Mouse (Mus musculus): ENCODE results near the gene Atxn2. TPM values are rescaled to one million over a fixed set of nuclear protein-coding genes. Genes with fewer than 3 reads are reported as not detected.
"Not testable (repeated sequence)": the region's sequence is repeated elsewhere in the genome, so short reads cannot be mapped to it uniquely, and the experiment has no call there.

The Atxn2 gene
- polyA plus RNA-seq, 1 experiment from 2014 or later, result 66.8 TPM

GRCm38 (mm10) chr5:121718462-121718861, 7.3 kb downstream of the Atxn2 start:
- 76% methylated on average over 5 of the region's 5 CpGs for WGBS
- no peaks in the 10 kb centered on the region for H3K27me3 ChIP-seq (ENCODE audit: control insufficient read depth, insufficient read depth, low read length)
- H3K4me2 ChIP-seq, result no peak overlapping the region
- no peak overlapping the region for H3K4me3 ChIP-seq (ENCODE audit: low read depth, low read length)
- H3K36me3 ChIP-seq (ENCODE audit: control insufficient read depth, insufficient read depth, low read length), result no peaks in the 10 kb centered on the region
- H3K27ac ChIP-seq (ENCODE audit: low read depth, low read length), result no peak overlapping the region
- H3K9me3 ChIP-seq (ENCODE audit: control insufficient read depth, low read length), result no peaks in the 10 kb centered on the region
- peaks cover 16% of the 10 kb centered on the region for H3K4me1 ChIP-seq (ENCODE audit: control insufficient read depth, insufficient read depth, low read length)
- ATAC-seq (ENCODE audit: low FRiP score) (no peak), DNase-seq (ENCODE audit: low spot score, missing footprints) (no peak)
- H3K9ac ChIP-seq (ENCODE audit: low read length), result no peak overlapping the region

- Histone ChIP-seq H3K4me1 (ENCODE audit: control insufficient read depth, insufficient read depth, low read length) (no peaks in the 10 kb centered on the region; the same call in 1 of the 2 replicates), H3K36me3 (ENCODE audit: control insufficient read depth, insufficient read depth, low read length) (no peaks in the 10 kb centered on the region), H3K27ac (ENCODE audit: low read depth, low read length) (no peak overlapping the region), H3K27me3 (ENCODE audit: control insufficient read depth, insufficient read depth, low read length) (no peaks in the 10 kb centered on the region), H3K9me3 (ENCODE audit: control insufficient read depth, low read length) (no peaks in the 10 kb centered on the region), H3K4me2 (no peak overlapping the region), H3K9ac (ENCODE audit: low read length) (no peak overlapping the region), H3K4me3 (ENCODE audit: low read depth, low read length) (no peak overlapping the region)
- DNase-seq (ENCODE audit: low spot score, missing footprints) (no peak), ATAC-seq (ENCODE audit: low FRiP score) (no peak)
- 97% methylated on average over 5 of the region's 5 CpGs for WGBS
Observed at GRCm38 (mm10) chr5:121720888-121721585, 9.9 kb downstream of the Atxn2 start.

GRCm38 (mm10) chr5:121721841-121722240, 10.7 kb downstream of the Atxn2 start:
- H3K27me3 ChIP-seq (ENCODE audit: control insufficient read depth, insufficient read depth, low read length), result no peaks in the 10 kb centered on the region
- no peak overlapping the region for H3K9ac ChIP-seq (ENCODE audit: low read length)
- H3K4me3 ChIP-seq (ENCODE audit: low read depth, low read length), result no peak overlapping the region
- no peak overlapping the region for H3K4me2 ChIP-seq
- no peak overlapping the region for H3K27ac ChIP-seq (ENCODE audit: low read depth, low read length)
- DNase-seq (ENCODE audit: low spot score, missing footprints) (no peak), ATAC-seq (ENCODE audit: low FRiP score) (no peak)
- no peaks in the 10 kb centered on the region for H3K36me3 ChIP-seq (ENCODE audit: control insufficient read depth, insufficient read depth, low read length)
- WGBS, result 81% methylated on average over 3 of the region's 3 CpGs
- H3K9me3 ChIP-seq (ENCODE audit: control insufficient read depth, low read length), result no peaks in the 10 kb centered on the region
- no peaks in the 10 kb centered on the region for H3K4me1 ChIP-seq (ENCODE audit: control insufficient read depth, insufficient read depth, low read length)

GRCm38 (mm10) chr5:121724678-121725077, 13.5 kb downstream of the Atxn2 start:
- DNase-seq (ENCODE audit: low spot score, missing footprints) (no peak), ATAC-seq (ENCODE audit: low FRiP score) (no peak)
- Histone ChIP-seq H3K4me2 (no peak overlapping the region), H3K36me3 (ENCODE audit: control insufficient read depth, insufficient read depth, low read length) (no peaks in the 10 kb centered on the region), H3K4me3 (ENCODE audit: low read depth, low read length) (no peak overlapping the region), H3K27ac (ENCODE audit: low read depth, low read length) (no peak overlapping the region), H3K9ac (ENCODE audit: low read length) (no peak overlapping the region), H3K9me3 (ENCODE audit: control insufficient read depth, low read length) (no peaks in the 10 kb centered on the region), H3K27me3 (ENCODE audit: control insufficient read depth, insufficient read depth, low read length) (no peaks in the 10 kb centered on the region), H3K4me1 (ENCODE audit: control insufficient read depth, insufficient read depth, low read length) (no peaks in the 10 kb centered on the region)
- 89% methylated on average over 1 of the region's 1 CpGs for WGBS

GRCm38 (mm10) chr5:121730057-121730456, 18.9 kb downstream of the Atxn2 start:
- H3K27ac ChIP-seq (ENCODE audit: low read depth, low read length), result no peak overlapping the region
- H3K9ac ChIP-seq (ENCODE audit: low read length), result no peak overlapping the region
- WGBS, result 93% methylated on average over 2 of the region's 2 CpGs
- no peaks in the 10 kb centered on the region for H3K9me3 ChIP-seq (ENCODE audit: control insufficient read depth, low read length)
- H3K27me3 ChIP-seq (ENCODE audit: control insufficient read depth, insufficient read depth, low read length), result no peaks in the 10 kb centered on the region
- H3K4me1 ChIP-seq (ENCODE audit: control insufficient read depth, insufficient read depth, low read length), result no peaks in the 10 kb centered on the region
- DNase-seq (ENCODE audit: low spot score, missing footprints), result no peak
- no peak overlapping the region for H3K4me3 ChIP-seq (ENCODE audit: low read depth, low read length)
- no peak overlapping the region for H3K4me2 ChIP-seq
- no peak for ATAC-seq (ENCODE audit: low FRiP score)
- peaks cover 5% of the 10 kb centered on the region for H3K36me3 ChIP-seq (ENCODE audit: control insufficient read depth, insufficient read depth, low read length)

GRCm38 (mm10) chr5:121736641-121737040, 25.5 kb downstream of the Atxn2 start:
- H3K4me1 ChIP-seq (ENCODE audit: control insufficient read depth, insufficient read depth, low read length), result no peaks in the 10 kb centered on the region
- H3K9ac ChIP-seq (ENCODE audit: low read length), result no peak overlapping the region
- H3K27ac ChIP-seq (ENCODE audit: low read depth, low read length), result no peak overlapping the region
- no peak for DNase-seq (ENCODE audit: low spot score, missing footprints)
- H3K36me3 ChIP-seq (ENCODE audit: control insufficient read depth, insufficient read depth, low read length), result peaks cover 5% of the 10 kb centered on the region
- H3K9me3 ChIP-seq (ENCODE audit: control insufficient read depth, low read length), result no peaks in the 10 kb centered on the region
- 93% methylated on average over 3 of the region's 3 CpGs for WGBS
- no peaks in the 10 kb centered on the region for H3K27me3 ChIP-seq (ENCODE audit: control insufficient read depth, insufficient read depth, low read length)
- no peak for ATAC-seq (ENCODE audit: low FRiP score)
- H3K4me2 ChIP-seq, result no peak overlapping the region
- no peak overlapping the region for H3K4me3 ChIP-seq (ENCODE audit: low read depth, low read length)

- not testable (repeated sequence) for H3K4me1 ChIP-seq (ENCODE audit: control insufficient read depth, insufficient read depth, low read length); H3K4me3 ChIP-seq (ENCODE audit: low read depth, low read length); H3K27me3 ChIP-seq (ENCODE audit: control insufficient read depth, insufficient read depth, low read length); ATAC-seq (ENCODE audit: low FRiP score); H3K4me2 ChIP-seq; H3K36me3 ChIP-seq (ENCODE audit: control insufficient read depth, insufficient read depth, low read length); H3K27ac ChIP-seq (ENCODE audit: low read depth, low read length); H3K9me3 ChIP-seq (ENCODE audit: control insufficient read depth, low read length); H3K9ac ChIP-seq (ENCODE audit: low read length); DNase-seq (ENCODE audit: low spot score, missing footprints)
- WGBS, result 79% methylated on average over 1 of the region's 2 CpGs
Observed at GRCm38 (mm10) chr5:121738162-121738561, 27.0 kb downstream of the Atxn2 start.

- DNase-seq (ENCODE audit: low spot score, missing footprints), result no peak
- Histone ChIP-seq H3K4me3 (ENCODE audit: low read depth, low read length) (no peak overlapping the region), H3K27me3 (ENCODE audit: control insufficient read depth, insufficient read depth, low read length) (no peaks in the 10 kb centered on the region), H3K9me3 (ENCODE audit: control insufficient read depth, low read length) (no peaks in the 10 kb centered on the region), H3K9ac (ENCODE audit: low read length) (no peak overlapping the region), H3K4me2 (no peak overlapping the region), H3K27ac (ENCODE audit: low read depth, low read length) (no peak overlapping the region), H3K36me3 (ENCODE audit: control insufficient read depth, insufficient read depth, low read length) (peaks cover 2% of the 10 kb centered on the region; the same call in 1 of the 2 replicates), H3K4me1 (ENCODE audit: control insufficient read depth, insufficient read depth, low read length) (no peaks in the 10 kb centered on the region)
- no peak for ATAC-seq (ENCODE audit: low FRiP score)
- WGBS, result 95% methylated on average over 7 of the region's 7 CpGs
Observed at GRCm38 (mm10) chr5:121738576-121739191, 27.5 kb downstream of the Atxn2 start.

GRCm38 (mm10) chr5:121740516-121740915, 29.4 kb downstream of the Atxn2 start:
- Histone ChIP-seq H3K27me3 (ENCODE audit: control insufficient read depth, insufficient read depth, low read length) (no peaks in the 10 kb centered on the region), H3K27ac (ENCODE audit: low read depth, low read length) (no peak overlapping the region), H3K4me1 (ENCODE audit: control insufficient read depth, insufficient read depth, low read length) (no peaks in the 10 kb centered on the region), H3K4me3 (ENCODE audit: low read depth, low read length) (no peak overlapping the region), H3K9ac (ENCODE audit: low read length) (no peak overlapping the region), H3K36me3 (ENCODE audit: control insufficient read depth, insufficient read depth, low read length) (no peaks in the 10 kb centered on the region), H3K4me2 (no peak overlapping the region), H3K9me3 (ENCODE audit: control insufficient read depth, low read length) (no peaks in the 10 kb centered on the region)
- 95% methylated on average over 1 of the region's 1 CpGs for WGBS
- DNase-seq (ENCODE audit: low spot score, missing footprints), result no peak
- ATAC-seq (ENCODE audit: low FRiP score), result no peak
